Mouse (Mus musculus) R1 (cell line): ENCODE results near the gene Depdc7.

Experiments
- DNase-seq: peaks from one replicate; pipeline ENCODE4 v3.0.0-alpha.2; 2018; ENCODE audit warnings: low read depth, low spot score

The Depdc7 gene

DNA sequence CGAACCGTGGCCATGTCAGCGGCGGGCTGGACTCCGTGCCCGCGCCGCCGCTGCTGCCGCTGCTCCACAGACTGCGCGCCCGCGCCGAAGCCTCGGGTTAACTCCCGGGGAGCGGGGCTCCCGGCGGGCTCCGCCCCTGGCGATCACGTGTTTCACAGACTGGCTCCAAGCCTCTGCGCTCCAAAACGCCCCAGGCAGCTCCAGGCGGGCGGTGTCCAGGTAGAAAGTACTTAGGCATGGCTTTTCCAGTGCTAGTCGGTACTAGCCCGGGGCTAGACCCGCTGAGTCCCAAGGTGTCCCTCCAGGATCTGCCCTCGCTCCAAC is at the start of gene Depdc7:
Gene Depdc7 (minus strand): TSS at position 138 of the 324 bp plus-strand sequence.
- peak; percentile 92 for DNase-seq

GRCm38 (mm10) chr2:104774763-104775162 is 32.1 kb upstream of the Depdc7 start:
- DNase-seq: peak; percentile 51

DNA sequence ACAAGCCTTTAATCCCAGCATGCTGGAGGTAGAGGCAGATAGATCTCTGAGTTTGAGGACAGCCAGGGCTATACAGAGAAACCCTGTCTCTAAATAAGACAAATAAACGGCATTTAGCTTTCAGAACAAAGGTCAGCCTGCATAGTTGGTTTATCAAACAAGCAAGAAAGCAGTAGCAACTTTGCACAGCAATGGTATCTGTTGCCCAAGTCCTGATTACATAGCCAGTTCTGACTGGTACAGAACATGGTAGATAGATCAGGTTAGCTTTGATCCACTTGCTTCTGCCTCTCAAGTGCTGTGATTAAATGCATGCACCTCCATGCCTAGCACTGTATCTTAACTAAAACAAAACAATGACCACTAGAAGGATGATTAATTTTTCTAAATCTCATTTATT is 26.0 kb upstream of the Depdc7 start:
- no peak for DNase-seq

DNA sequence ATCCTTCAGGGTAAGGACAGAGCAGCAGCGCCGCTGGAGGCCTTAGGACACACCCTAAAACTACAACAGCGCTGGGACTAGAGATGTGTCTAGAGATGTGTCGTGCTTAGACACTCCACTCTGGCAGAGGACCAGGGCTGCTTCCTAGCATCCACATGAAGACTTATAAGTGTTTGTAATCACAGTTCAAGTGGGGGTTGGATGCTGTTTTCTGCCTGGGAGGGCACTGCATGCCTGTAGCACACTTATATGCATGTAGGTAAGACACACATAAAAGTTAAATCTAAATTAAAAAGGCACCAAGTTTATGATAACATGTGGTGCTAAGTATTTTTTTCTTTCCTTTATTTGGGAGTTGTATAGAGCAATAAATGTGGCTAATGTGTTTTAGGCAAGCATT is 21.3 kb upstream of the Depdc7 start:
- DNase-seq: no peak

GRCm38 (mm10) chr2:104763134-104763703 is 20.5 kb upstream of the Depdc7 start:
- no peak for DNase-seq

GRCm38 (mm10) chr2:104750611-104751010 is 7.9 kb upstream of the Depdc7 start:
- peak; percentile 62 for DNase-seq

DNA sequence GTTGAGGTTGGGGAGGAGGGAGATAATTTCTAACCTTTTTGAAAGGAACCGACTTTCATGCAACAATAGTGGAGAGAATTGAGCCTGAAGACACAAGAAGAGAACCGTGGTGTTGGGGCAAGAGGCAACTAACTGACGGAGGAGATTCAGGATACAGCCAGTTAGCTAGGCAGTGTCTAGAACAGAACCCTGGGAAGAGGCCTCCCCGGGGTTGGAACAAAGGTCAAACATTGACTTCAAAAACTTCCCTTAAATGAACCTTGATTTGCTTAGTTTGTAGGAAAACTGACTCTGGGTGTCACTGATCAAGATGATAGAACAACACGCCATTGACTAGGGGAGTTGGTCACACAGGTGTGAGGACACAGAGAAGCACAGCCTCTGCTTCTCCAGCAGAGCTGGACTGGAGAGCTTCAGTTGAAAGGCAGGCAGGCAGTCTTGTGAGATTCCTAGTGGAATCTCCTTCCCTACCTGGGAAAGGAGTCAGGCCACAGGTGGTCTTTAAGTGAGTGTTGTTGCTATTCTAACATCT is 6.0 kb upstream of the Depdc7 start:
- DNase-seq: no peak

DNA sequence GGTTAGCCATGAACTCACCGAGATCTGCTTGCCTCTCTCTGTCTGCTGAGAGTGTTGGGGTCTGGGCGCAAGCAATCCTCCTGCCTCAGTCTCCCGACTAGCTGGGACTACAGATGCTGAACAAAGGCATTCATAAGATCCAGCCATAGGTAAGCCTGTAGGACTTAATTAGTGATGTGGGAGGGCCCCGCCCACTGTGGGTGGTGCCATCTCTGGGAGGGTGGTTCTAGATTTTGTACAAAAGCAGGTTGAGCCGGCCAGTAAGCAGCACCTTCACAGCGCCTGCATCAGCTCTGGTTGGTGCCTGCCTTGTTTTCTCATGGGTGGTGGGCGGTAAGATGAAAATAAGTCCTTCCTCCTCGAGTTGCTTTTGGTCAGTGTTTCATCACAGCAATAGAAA is 3.6 kb upstream of the Depdc7 start:
- DNase-seq: peak; percentile 93

- peak; percentile 70 for DNase-seq
Observed at GRCm38 (mm10) chr2:104743971-104744370, 1.3 kb upstream of the Depdc7 start.

DNA sequence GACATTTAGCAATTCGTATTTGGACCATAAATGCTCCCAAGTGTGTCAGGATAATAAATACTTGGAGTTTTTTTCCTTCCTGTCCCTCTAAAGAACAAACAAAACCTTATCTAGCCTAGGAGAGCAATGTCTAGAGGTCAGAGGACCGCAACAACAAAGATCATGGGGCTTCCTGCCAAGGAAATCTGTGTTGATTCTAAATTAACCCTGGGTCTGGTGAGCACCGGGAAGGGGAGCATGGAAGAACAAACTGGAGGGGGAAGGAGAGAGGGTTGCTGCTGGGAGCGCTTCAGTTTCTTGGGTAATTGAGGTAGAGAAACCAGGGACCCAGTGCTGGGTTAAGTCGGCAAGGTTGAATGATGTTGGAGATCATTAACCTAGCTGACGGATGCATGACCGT is 482 bp upstream of the Depdc7 start:
- DNase-seq: no peak

DNA sequence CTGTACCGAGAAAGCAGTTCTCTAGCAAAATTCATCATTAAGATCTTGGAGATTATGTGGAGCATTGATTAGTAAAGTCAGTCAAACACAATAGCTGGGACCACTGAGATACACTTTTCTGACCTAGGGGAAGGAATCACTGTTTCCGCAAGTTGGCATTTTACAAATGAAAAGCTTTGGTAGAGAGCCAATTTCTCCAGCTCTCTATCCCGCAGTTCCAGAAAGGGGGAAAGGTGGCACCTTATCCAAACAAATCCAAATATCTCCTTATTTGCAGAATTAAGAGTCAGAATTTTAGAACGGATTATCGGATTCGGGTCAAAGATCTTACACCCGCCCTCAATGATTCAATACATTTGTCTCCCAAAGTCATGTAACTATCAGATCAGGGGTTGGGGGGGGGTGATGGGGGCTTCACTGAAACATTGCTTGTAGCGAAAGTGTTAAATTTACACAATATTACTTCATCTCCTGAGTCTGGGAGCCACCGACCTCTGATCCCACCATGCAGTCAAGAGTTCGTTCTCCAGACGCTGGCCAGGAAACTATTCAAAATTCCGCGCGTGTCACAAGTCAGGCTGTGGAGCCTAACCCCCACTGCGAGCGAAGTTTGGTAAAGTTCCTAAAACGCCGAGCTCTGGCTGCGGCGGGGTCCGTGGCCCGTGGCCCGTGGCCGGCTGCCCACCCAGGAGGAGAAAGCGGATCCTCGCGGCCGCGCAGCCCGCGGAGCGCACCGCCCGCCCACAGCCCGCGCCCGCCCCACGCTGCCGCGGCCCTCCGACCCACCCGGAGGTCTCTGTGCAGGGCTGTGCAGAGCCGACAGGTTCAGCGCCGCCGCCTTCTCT is 560 bp downstream of the Depdc7 start:
- peak; percentile 48 for DNase-seq

- no peak for DNase-seq
Observed at GRCm38 (mm10) chr2:104741015-104741758, 1.5 kb downstream of the Depdc7 start.

GRCm38 (mm10) chr2:104740248-104740949 is 2.3 kb downstream of the Depdc7 start:
- DNase-seq: no peak

DNA sequence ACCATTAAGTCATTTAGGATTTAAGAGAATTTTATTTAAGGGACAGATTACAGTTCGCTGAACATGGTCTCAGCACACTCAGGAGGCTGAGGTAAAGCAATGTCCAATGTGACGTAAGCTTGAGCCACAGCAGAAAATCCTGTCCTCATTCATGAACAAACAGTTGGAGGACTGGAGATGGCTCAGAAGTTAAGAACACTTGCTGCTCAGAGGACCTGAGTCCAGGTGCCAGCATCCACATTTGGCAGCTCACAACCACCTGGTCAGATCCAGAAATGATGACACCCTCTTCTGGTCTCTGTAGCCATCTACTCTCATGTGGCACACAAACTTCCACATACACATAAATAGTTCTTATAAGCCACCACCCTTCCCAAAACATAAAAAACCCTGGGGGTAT is 3.0 kb downstream of the Depdc7 start:
- no peak for DNase-seq

- DNase-seq: no peak
Observed at GRCm38 (mm10) chr2:104736241-104736640, 6.4 kb downstream of the Depdc7 start.

DNA sequence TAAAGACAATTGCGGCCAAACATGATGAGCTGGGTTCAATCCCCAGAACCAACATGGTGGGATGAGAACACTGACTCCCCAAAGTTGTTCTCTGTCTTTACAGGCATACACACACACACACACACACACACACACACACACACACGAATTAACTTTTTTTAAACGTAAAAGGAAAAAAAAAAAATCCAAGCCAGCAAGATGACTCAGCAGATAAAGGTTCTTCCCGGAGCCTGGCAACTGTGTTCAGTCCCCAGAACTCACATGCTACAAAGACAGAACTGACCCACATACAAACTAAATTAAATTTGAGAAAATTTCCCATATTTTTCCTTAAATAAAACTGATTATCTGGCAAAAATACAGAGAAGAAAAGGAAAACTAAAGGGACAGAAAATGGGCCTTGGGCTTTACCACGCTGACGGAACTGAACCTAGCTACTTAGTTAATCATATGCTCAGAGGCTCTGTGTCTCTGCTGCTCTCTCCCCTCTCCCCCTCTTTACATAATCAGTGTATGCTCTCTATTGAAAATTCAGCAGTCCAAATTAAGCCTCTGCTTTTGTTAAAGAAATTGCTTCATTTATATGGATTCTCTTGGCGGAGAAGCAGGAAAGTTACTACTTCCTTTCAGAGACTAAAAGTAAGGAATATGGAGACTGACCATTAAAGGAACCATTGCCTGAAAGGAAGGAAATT is 10.0 kb downstream of the Depdc7 start:
- DNase-seq: peak; percentile 66

DNA sequence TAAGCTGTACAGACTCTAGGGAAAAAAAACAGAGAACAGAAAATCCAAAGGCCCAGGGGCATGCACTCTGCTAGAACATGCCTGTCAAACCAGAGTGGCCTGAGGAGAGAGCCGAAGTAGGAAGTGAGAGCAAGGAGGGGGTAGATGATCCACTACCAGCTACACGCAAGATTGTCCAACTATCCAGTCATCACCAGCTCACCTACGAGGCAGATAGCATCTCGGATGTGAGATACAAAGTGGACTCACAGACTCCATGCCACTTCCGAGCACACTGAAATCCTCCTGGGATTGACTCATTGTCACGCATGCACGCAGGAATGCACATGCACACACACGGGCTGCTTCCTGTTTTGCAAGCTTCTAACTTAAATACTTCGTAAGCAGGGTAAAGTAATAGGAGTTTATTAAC is 10.6 kb downstream of the Depdc7 start:
- peak; percentile 68 for DNase-seq

DNA sequence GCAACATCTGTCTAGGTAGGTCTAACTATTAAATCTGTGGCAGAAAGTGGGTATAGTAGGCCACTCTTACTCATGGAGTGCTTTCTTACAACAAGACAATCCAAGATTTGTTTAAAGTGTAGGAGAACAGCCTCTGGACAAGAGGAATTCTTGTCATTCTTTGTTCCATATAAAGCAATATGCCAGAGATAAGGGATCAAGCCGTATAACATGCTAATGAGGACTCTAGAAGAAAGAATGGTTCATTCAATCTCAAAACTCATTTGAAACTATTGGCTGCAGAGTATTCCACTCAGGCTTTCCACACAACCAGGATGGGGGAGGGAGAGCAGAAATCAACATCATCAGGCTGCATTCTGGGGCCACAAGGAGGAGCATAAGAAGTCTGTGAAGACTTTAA is 15.3 kb downstream of the Depdc7 start:
- DNase-seq: no peak

DNA sequence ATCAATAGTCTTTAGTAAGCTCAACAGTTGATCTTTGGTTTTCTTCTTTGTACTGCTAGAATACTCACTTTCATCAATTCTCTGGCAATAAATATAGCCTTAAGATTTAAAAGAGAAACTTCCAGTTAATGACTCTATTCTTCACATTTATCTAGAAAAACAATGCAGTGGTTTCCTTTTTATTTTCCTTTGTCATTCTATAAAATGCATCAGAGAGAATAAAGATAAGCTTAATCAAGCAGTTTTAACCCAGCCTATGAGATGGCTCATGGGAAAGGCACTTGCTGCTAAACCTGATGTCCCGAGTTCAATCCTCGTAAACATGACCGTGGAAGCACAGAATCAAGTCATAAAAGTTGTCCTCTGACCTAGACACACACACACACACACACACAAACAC is 20.7 kb downstream of the Depdc7 start:
- DNase-seq: no peak

- no peak for DNase-seq
Observed at GRCm38 (mm10) chr2:104717827-104718226, 24.9 kb downstream of the Depdc7 start.

DNA sequence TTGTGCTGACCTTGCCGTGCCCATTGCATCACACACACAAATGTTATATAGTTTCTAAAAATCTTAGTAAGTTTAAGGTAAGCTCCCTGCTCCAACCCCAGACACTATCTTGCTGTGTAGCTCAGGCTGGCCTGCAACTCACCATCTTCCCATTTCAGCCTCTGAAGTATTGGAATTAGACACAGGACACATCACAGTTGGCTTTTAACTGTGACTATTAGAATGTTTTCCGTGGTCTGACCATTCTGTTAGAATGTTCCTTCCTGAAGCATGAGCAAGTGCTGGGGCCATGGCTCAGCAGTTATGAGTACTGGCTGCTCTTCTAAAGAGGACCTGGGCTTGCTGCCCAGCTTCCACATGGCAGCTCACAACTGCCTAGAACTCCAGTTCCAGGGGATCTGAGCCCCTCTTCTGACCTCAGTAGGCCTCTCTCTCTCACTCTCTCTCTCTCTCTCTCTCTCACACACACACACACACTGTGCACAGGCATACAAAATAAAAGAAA is 25.4 kb downstream of the Depdc7 start:
- no peak for DNase-seq
